Mouse (Mus musculus): ENCODE data around the gene Chic2. TPM values are rescaled to one million over a fixed set of nuclear protein-coding genes. Genes with fewer than 3 reads are reported as not detected.

The Chic2 gene
- polyA plus RNA-seq, 1 experiment from 2014 or later: 39.2 TPM

GRCm38 (mm10) chr5:74948482-74948881 is 96.1 kb downstream of the Chic2 start:
- no peak overlapping the region for H3K4me2 ChIP-seq (replicated peaks)
- H3K27me3 ChIP-seq: peaks cover 18% of the 10 kb centered on the region; the same call in 1 of the 2 replicates
- peaks cover 2% of the 10 kb centered on the region; the same call in 1 of the 2 replicates for H3K4me1 ChIP-seq
- no peaks in the 10 kb centered on the region for H3K9me3 ChIP-seq
- no peak overlapping the region for H3K4me3 ChIP-seq
- no peak overlapping the region for H3K9ac ChIP-seq (replicated peaks)
- WGBS: 69% methylated on average over 8 of the region's 8 CpGs
- no peak overlapping the region for H3K27ac ChIP-seq (replicated peaks)
- no peak for ATAC-seq (replicated peaks)
- no peaks in the 10 kb centered on the region for H3K36me3 ChIP-seq

Other genes with a start within 250 kb of the Chic2 start
- 7.2 and 7.5 TPM in 2 replicates for gene Gsx2, start 30.8 kb upstream of the Chic2 start, polyA plus RNA-seq (2015; fragmentation: Nextera tagmentation; extraction: Ambion mirVana)
- gene Pdgfra, start 107.5 kb upstream of the Chic2 start, polyA plus RNA-seq (2015; fragmentation: Nextera tagmentation; extraction: Ambion mirVana): 7.6 and 8.4 TPM in 2 replicates

Measured in forebrain, embryonic 15.5 days (tissue).